Mouse (Mus musculus) stomach, embryonic 15.5 days (tissue): ENCODE data around the gene Nlrp6. TPM values are rescaled to one million over a fixed set of nuclear protein-coding genes. Genes with fewer than 3 reads are reported as not detected.

Experiments
- polyA plus RNA-seq: library from polyadenylated mRNA; unstranded; fragments of >200 nt; fragmentation: Nextera tagmentation; extraction: Ambion mirVana; gene quantifications from 2 replicates; pipeline ENCODE4 v1.2.1, GENCODE M21; 2015

The Nlrp6 gene
- polyA plus RNA-seq, 1 experiment from 2014 or later: 9.9 TPM

Other genes with a start within 250 kb of the Nlrp6 start
- not detected in 2 replicates for gene Olfr45, start 239.0 kb upstream of the Nlrp6 start, polyA plus RNA-seq
- not detected in 2 replicates for gene Olfr541, start 223.6 kb upstream of the Nlrp6 start, polyA plus RNA-seq
- 0.18 TPM in 1 of 2 replicates, not detected in the other for gene Cyp2e1, start 157.2 kb upstream of the Nlrp6 start, polyA plus RNA-seq
- gene Syce1, start 133.1 kb upstream of the Nlrp6 start, polyA plus RNA-seq: 0.23 and 0.30 TPM in 2 replicates
- 1.5 and 1.7 TPM in 2 replicates for gene Zfp941, start 98.7 kb upstream of the Nlrp6 start, polyA plus RNA-seq
- 13.9 and 23.4 TPM in 2 replicates for gene Urah, start 85.9 kb upstream of the Nlrp6 start, polyA plus RNA-seq
- gene Scgb1c1, start 75.4 kb upstream of the Nlrp6 start, polyA plus RNA-seq: not detected in 2 replicates
- 0.17 TPM in 1 of 2 replicates, not detected in the other for gene Odf3, start 73.1 kb upstream of the Nlrp6 start, polyA plus RNA-seq
- gene Gm45785, start 64.6 kb upstream of the Nlrp6 start, polyA plus RNA-seq: not detected in 2 replicates
- gene Ric8a, start 63.9 kb upstream of the Nlrp6 start, polyA plus RNA-seq: 58.0 and 62.8 TPM in 2 replicates
- 44.7 and 50.1 TPM in 2 replicates for gene Bet1l, start 63.3 kb upstream of the Nlrp6 start, polyA plus RNA-seq
- 214 and 219 TPM in 2 replicates for gene Psmd13, start 38.9 kb upstream of the Nlrp6 start, polyA plus RNA-seq
- 25.7 and 28.7 TPM in 2 replicates for gene Sirt3, start 38.6 kb upstream of the Nlrp6 start, polyA plus RNA-seq
- gene Cox8b, start 20.5 kb upstream of the Nlrp6 start, polyA plus RNA-seq: 0.76 and 2.6 TPM in 2 replicates
- 21.2 and 23.5 TPM in 2 replicates for gene Pgghg, start 20.5 kb downstream of the Nlrp6 start, polyA plus RNA-seq
- 3.2 and 3.6 TPM in 2 replicates for gene Ifitm5, start 29.4 kb downstream of the Nlrp6 start, polyA plus RNA-seq
- 0.40 and 0.71 TPM in 2 replicates for gene Gm45717, start 35.0 kb downstream of the Nlrp6 start, polyA plus RNA-seq
- gene Ifitm2, start 35.1 kb downstream of the Nlrp6 start, polyA plus RNA-seq: 1,181 and 1,379 TPM in 2 replicates
- 179 and 209 TPM in 2 replicates for gene Ifitm1, start 46.3 kb downstream of the Nlrp6 start, polyA plus RNA-seq
- 368 and 413 TPM in 2 replicates for gene Ifitm3, start 89.9 kb downstream of the Nlrp6 start, polyA plus RNA-seq
- gene Ifitm6, start 97.0 kb downstream of the Nlrp6 start, polyA plus RNA-seq: 7.6 and 8.1 TPM in 2 replicates
- not detected in 2 replicates for gene Gm17387, start 108.2 kb downstream of the Nlrp6 start, polyA plus RNA-seq
- 7.0 and 9.2 TPM in 2 replicates for gene B4galnt4, start 140.2 kb downstream of the Nlrp6 start, polyA plus RNA-seq
- 38.4 and 47.2 TPM in 2 replicates for gene Pkp3, start 157.3 kb downstream of the Nlrp6 start, polyA plus RNA-seq
- 13.1 and 15.1 TPM in 2 replicates for gene Sigirr, start 179.7 kb downstream of the Nlrp6 start, polyA plus RNA-seq
- gene Ano9, start 196.9 kb downstream of the Nlrp6 start, polyA plus RNA-seq: 16.2 and 20.5 TPM in 2 replicates
- gene Ptdss2, start 201.5 kb downstream of the Nlrp6 start, polyA plus RNA-seq: 58.6 and 60.7 TPM in 2 replicates